Mouse (Mus musculus) embryonic facial prominence, embryonic 15.5 days (tissue): ENCODE measurements around the gene Tmtc1. TPM values are rescaled to one million over a fixed set of nuclear protein-coding genes. Genes with fewer than 3 reads are reported as not detected.
A peak's percentile ranks its signal among the peaks of the same experiment; 100 is the strongest.

ENCODE experiments used
- ATAC-seq: fragments of 200-750 bp; cut with Nextera tagmentation; 2 replicates; pipeline ENCODE4 v1.8.0; 2017; ENCODE audit warnings: low read depth, moderate TSS enrichment; ENCODE audit not compliant: insufficient number of reproducible peaks, low FRiP score, low TSS enrichment
- H3K27ac ChIP-seq: fragments of 300-500 bp; sonication (generic); replicated peaks from 2 replicates; pipeline ENCODE4 v1.5.1; 2015; ENCODE audit warnings: mild to moderate bottlenecking, inconsistent platforms
- H3K27me3 ChIP-seq: fragments of 300-500 bp; sonication (generic); 2 replicates; pipeline ENCODE4 v1.6.1; 2015; ENCODE audit warnings: inconsistent platforms
- H3K36me3 ChIP-seq: fragments of 300-500 bp; sonication (generic); 2 replicates; pipeline ENCODE4 v1.6.1; 2015; ENCODE audit warnings: mild to moderate bottlenecking, inconsistent platforms
- H3K4me1 ChIP-seq: fragments of 300-500 bp; sonication (generic); 2 replicates; pipeline ENCODE4 v1.6.1; 2015; ENCODE audit warnings: inconsistent platforms
- H3K4me2 ChIP-seq: fragments of 300-500 bp; sonication (generic); replicated peaks from 2 replicates; pipeline ENCODE4 v1.6.1; 2015; ENCODE audit warnings: mild to moderate bottlenecking, inconsistent platforms
- H3K4me3 ChIP-seq: fragments of 300-500 bp; sonication (generic); replicated peaks from 2 replicates; pipeline ENCODE4 v1.5.1; 2015; ENCODE audit warnings: mild to moderate bottlenecking, inconsistent platforms
- H3K9ac ChIP-seq: fragments of 300-500 bp; sonication (generic); 2 replicates; pipeline ENCODE4 v1.6.1; 2015; ENCODE audit warnings: inconsistent platforms
- H3K9me3 ChIP-seq: fragments of 300-500 bp; sonication (generic); replicated peaks from 2 replicates; pipeline ENCODE4 v1.6.1; 2016; ENCODE audit warnings: inconsistent platforms
- WGBS: fragments of 180-500 bp; shearing (Covaris S2); methylation state at CpG from one replicate; pipeline ENCODE4 v1.1.7; 2015; 5-methylcytosine and 5-hydroxymethylcytosine counted together
- polyA plus RNA-seq: library from polyadenylated mRNA; unstranded; fragments of >200 nt; fragmentation: Nextera tagmentation; extraction: Ambion mirVana; gene quantifications from 2 replicates; pipeline ENCODE4 v1.2.1, GENCODE M21; 2015

Gene Tmtc1
- polyA plus RNA-seq, 1 experiment from 2014 or later, result 1.4 TPM

- H3K27ac ChIP-seq, result no peak overlapping the region
- H3K36me3 ChIP-seq, result no peaks in the 10 kb centered on the region
- H3K27me3 ChIP-seq, result no peaks in the 10 kb centered on the region
- H3K4me1 ChIP-seq, result no peaks in the 10 kb centered on the region
- H3K4me3 ChIP-seq, result no peak overlapping the region
- H3K4me2 ChIP-seq, result no peak overlapping the region
- H3K9ac ChIP-seq, result no peak overlapping the region
- ATAC-seq, result no peak
- 63% methylated on average over 3 of the region's 3 CpGs for whole genome bisulfite sequencing
- H3K9me3 ChIP-seq, result no peaks in the 10 kb centered on the region
These were observed 105.7 kb downstream of the Tmtc1 start for GRCm38 (mm10) chr6:148338326-148338957.

GRCm38 (mm10) chr6:148336290-148336955 is 107.8 kb downstream of the Tmtc1 start:
- Histone ChIP-seq H3K4me3 (no peak overlapping the region), H3K36me3 (no peaks in the 10 kb centered on the region), H3K4me1 (no peaks in the 10 kb centered on the region), H3K9me3 (no peaks in the 10 kb centered on the region), H3K9ac (no peak overlapping the region), H3K27me3 (no peaks in the 10 kb centered on the region), H3K4me2 (no peak overlapping the region), H3K27ac (no peak overlapping the region)
- no peak for ATAC-seq

GRCm38 (mm10) chr6:148331916-148332315 is 112.3 kb downstream of the Tmtc1 start:
- Histone ChIP-seq H3K9ac (no peak overlapping the region), H3K36me3 (no peaks in the 10 kb centered on the region), H3K4me2 (no peak overlapping the region), H3K9me3 (no peaks in the 10 kb centered on the region), H3K4me1 (no peaks in the 10 kb centered on the region), H3K4me3 (no peak overlapping the region), H3K27me3 (no peaks in the 10 kb centered on the region), H3K27ac (no peak overlapping the region)
- ATAC-seq, result no peak
- WGBS, result 84% methylated on average over 2 of the region's 2 CpGs

- Histone ChIP-seq H3K4me3 (no peak overlapping the region), H3K4me2 (no peak overlapping the region), H3K9me3 (no peaks in the 10 kb centered on the region), H3K4me1 (no peaks in the 10 kb centered on the region), H3K9ac (no peak overlapping the region), H3K27me3 (no peaks in the 10 kb centered on the region), H3K27ac (no peak overlapping the region), H3K36me3 (no peaks in the 10 kb centered on the region)
- no peak for ATAC-seq
These were observed 114.2 kb downstream of the Tmtc1 start for GRCm38 (mm10) chr6:148329976-148330375.

- Histone ChIP-seq H3K9ac (no peak overlapping the region), H3K9me3 (no peaks in the 10 kb centered on the region), H3K4me3 (no peak overlapping the region), H3K27me3 (no peaks in the 10 kb centered on the region), H3K27ac (no peak overlapping the region), H3K4me1 (no peaks in the 10 kb centered on the region), H3K36me3 (no peaks in the 10 kb centered on the region), H3K4me2 (no peak overlapping the region)
- no peak for ATAC-seq
- 64% methylated on average over 2 of the region's 2 CpGs for WGBS
These were observed 115.3 kb downstream of the Tmtc1 start for GRCm38 (mm10) chr6:148328928-148329327.

- no peak overlapping the region for H3K4me2 ChIP-seq
- no peaks in the 10 kb centered on the region for H3K4me1 ChIP-seq
- no peaks in the 10 kb centered on the region for H3K9me3 ChIP-seq
- no peaks in the 10 kb centered on the region for H3K36me3 ChIP-seq
- H3K9ac ChIP-seq, result no peak overlapping the region
- H3K4me3 ChIP-seq, result no peak overlapping the region
- H3K27me3 ChIP-seq, result no peaks in the 10 kb centered on the region
- H3K27ac ChIP-seq, result no peak overlapping the region
- no peak for ATAC-seq
- WGBS, result 80% methylated on average over 6 of the region's 6 CpGs
These were observed 116.1 kb downstream of the Tmtc1 start for GRCm38 (mm10) chr6:148328130-148328529.

- Histone ChIP-seq H3K4me3 (no peak overlapping the region), H3K4me2 (no peak overlapping the region), H3K27ac (no peak overlapping the region), H3K9me3 (no peaks in the 10 kb centered on the region), H3K9ac (no peak overlapping the region), H3K4me1 (no peaks in the 10 kb centered on the region), H3K27me3 (no peaks in the 10 kb centered on the region), H3K36me3 (no peaks in the 10 kb centered on the region)
- ATAC-seq, result no peak
These were observed 125.5 kb downstream of the Tmtc1 start for GRCm38 (mm10) chr6:148318736-148319135.

GRCm38 (mm10) chr6:148315571-148316080 is 128.6 kb downstream of the Tmtc1 start:
- ATAC-seq, result no peak
- Histone ChIP-seq H3K9me3 (no peaks in the 10 kb centered on the region), H3K4me2 (no peak overlapping the region), H3K27ac (peak overlapping the region; percentile 17; the same call in 1 of the 2 replicates), H3K9ac (no peak overlapping the region), H3K4me3 (no peak overlapping the region), H3K36me3 (no peaks in the 10 kb centered on the region), H3K27me3 (no peaks in the 10 kb centered on the region), H3K4me1 (no peaks in the 10 kb centered on the region)
- WGBS, result 64% methylated on average over 5 of the region's 5 CpGs

GRCm38 (mm10) chr6:148315106-148315505 is 129.1 kb downstream of the Tmtc1 start:
- Histone ChIP-seq H3K36me3 (no peaks in the 10 kb centered on the region), H3K27me3 (no peaks in the 10 kb centered on the region), H3K27ac (no peak overlapping the region), H3K9me3 (no peaks in the 10 kb centered on the region), H3K4me3 (no peak overlapping the region), H3K4me1 (no peaks in the 10 kb centered on the region), H3K4me2 (no peak overlapping the region), H3K9ac (no peak overlapping the region)
- no peak for ATAC-seq

GRCm38 (mm10) chr6:148310981-148311380 is 133.2 kb downstream of the Tmtc1 start:
- Histone ChIP-seq H3K4me1 (no peaks in the 10 kb centered on the region), H3K27ac (no peak overlapping the region), H3K27me3 (no peaks in the 10 kb centered on the region), H3K9ac (no peak overlapping the region), H3K36me3 (no peaks in the 10 kb centered on the region), H3K4me2 (no peak overlapping the region), H3K4me3 (no peak overlapping the region), H3K9me3 (no peaks in the 10 kb centered on the region)
- WGBS, result 35% methylated on average over 2 of the region's 2 CpGs
- no peak for ATAC-seq

GRCm38 (mm10) chr6:148305821-148306220 is 138.4 kb downstream of the Tmtc1 start:
- no peak overlapping the region for H3K4me2 ChIP-seq
- 86% methylated on average over 5 of the region's 5 CpGs for WGBS
- H3K9me3 ChIP-seq, result no peaks in the 10 kb centered on the region
- H3K27ac ChIP-seq, result no peak overlapping the region
- no peaks in the 10 kb centered on the region for H3K4me1 ChIP-seq
- no peaks in the 10 kb centered on the region for H3K27me3 ChIP-seq
- H3K9ac ChIP-seq, result no peak overlapping the region
- no peak for ATAC-seq
- H3K4me3 ChIP-seq, result no peak overlapping the region
- H3K36me3 ChIP-seq, result no peaks in the 10 kb centered on the region

- H3K27me3 ChIP-seq, result no peaks in the 10 kb centered on the region
- H3K27ac ChIP-seq, result no peak overlapping the region
- H3K4me1 ChIP-seq, result no peaks in the 10 kb centered on the region
- no peak overlapping the region for H3K4me2 ChIP-seq
- no peaks in the 10 kb centered on the region for H3K36me3 ChIP-seq
- H3K9ac ChIP-seq, result no peak overlapping the region
- H3K4me3 ChIP-seq, result no peak overlapping the region
- WGBS, result 68% methylated on average over 3 of the region's 3 CpGs
- no peak for ATAC-seq
- H3K9me3 ChIP-seq, result no peaks in the 10 kb centered on the region
These were observed 139.0 kb downstream of the Tmtc1 start for GRCm38 (mm10) chr6:148305191-148305590.
